Mouse (Mus musculus) mesoderm, embryonic 11.5 days (tissue): ENCODE data around the gene CK137956.
A peak's percentile ranks its signal among the peaks of the same experiment; 100 is the strongest.

Experiments
- DNase-seq: peaks from one replicate; pipeline ENCODE4 v3.0.0-alpha.2; 2012; ENCODE audit warnings: low read depth, low spot score

CK137956 gene

GRCm38 (mm10) chr4:127970901-127971868, at the start of gene CK137956:
Gene CK137956 (minus strand): TSS chr4:127970951.
- peak; percentile 19 for DNase-seq

GRCm38 (mm10) chr4:128019465-128019864, 48.7 kb upstream of the CK137956 start:
- DNase-seq: no peak

GRCm38 (mm10) chr4:128004797-128005452, 34.2 kb upstream of the CK137956 start:
- no peak for DNase-seq

- DNase-seq: no peak
These were observed 31.9 kb upstream of the CK137956 start for GRCm38 (mm10) chr4:128002638-128003101.

GRCm38 (mm10) chr4:127999281-127999680, 28.5 kb upstream of the CK137956 start:
- no peak for DNase-seq

- DNase-seq: peak; percentile 22
These were observed 18.7 kb upstream of the CK137956 start for GRCm38 (mm10) chr4:127989347-127989995.

GRCm38 (mm10) chr4:127988526-127989180, 17.9 kb upstream of the CK137956 start:
- DNase-seq: no peak

GRCm38 (mm10) chr4:127987784-127988455, 17.2 kb upstream of the CK137956 start, which contains the start of gene Csmd2:
Gene Csmd2 (plus strand): TSS chr4:127987857.
- DNase-seq: peak; percentile 47

- DNase-seq: no peak
These were observed 16.5 kb upstream of the CK137956 start for GRCm38 (mm10) chr4:127987270-127987669.

GRCm38 (mm10) chr4:127986491-127987075, 15.8 kb upstream of the CK137956 start:
- peak; percentile 16 for DNase-seq

GRCm38 (mm10) chr4:127985874-127986273, 15.1 kb upstream of the CK137956 start:
- no peak for DNase-seq

- no peak for DNase-seq
These were observed 13.7 kb upstream of the CK137956 start for GRCm38 (mm10) chr4:127984426-127984825.

- DNase-seq: no peak
These were observed 10.4 kb upstream of the CK137956 start for GRCm38 (mm10) chr4:127981125-127981524.

GRCm38 (mm10) chr4:127972976-127973375, 2.2 kb upstream of the CK137956 start:
- no peak for DNase-seq

- DNase-seq: peak; percentile 76
These were observed 731 bp downstream of the CK137956 start for GRCm38 (mm10) chr4:127970018-127970421.

GRCm38 (mm10) chr4:127969101-127969500, 1.6 kb downstream of the CK137956 start:
- DNase-seq: no peak

- no peak for DNase-seq
These were observed 17.6 kb downstream of the CK137956 start for GRCm38 (mm10) chr4:127953006-127953710.

GRCm38 (mm10) chr4:127947696-127948095, 23.1 kb downstream of the CK137956 start:
- no peak for DNase-seq

- DNase-seq: no peak
These were observed 33.3 kb downstream of the CK137956 start for GRCm38 (mm10) chr4:127937474-127937873.

- peak; percentile 30 for DNase-seq
These were observed 35.4 kb downstream of the CK137956 start for GRCm38 (mm10) chr4:127935369-127935768.
